Mouse (Mus musculus): ENCODE results near the gene Ttyh3.
"Not testable (repeated sequence)": the region's sequence is repeated elsewhere in the genome, so short reads cannot be mapped to it uniquely, and the experiment has no call there.

Gene Ttyh3

DNA sequence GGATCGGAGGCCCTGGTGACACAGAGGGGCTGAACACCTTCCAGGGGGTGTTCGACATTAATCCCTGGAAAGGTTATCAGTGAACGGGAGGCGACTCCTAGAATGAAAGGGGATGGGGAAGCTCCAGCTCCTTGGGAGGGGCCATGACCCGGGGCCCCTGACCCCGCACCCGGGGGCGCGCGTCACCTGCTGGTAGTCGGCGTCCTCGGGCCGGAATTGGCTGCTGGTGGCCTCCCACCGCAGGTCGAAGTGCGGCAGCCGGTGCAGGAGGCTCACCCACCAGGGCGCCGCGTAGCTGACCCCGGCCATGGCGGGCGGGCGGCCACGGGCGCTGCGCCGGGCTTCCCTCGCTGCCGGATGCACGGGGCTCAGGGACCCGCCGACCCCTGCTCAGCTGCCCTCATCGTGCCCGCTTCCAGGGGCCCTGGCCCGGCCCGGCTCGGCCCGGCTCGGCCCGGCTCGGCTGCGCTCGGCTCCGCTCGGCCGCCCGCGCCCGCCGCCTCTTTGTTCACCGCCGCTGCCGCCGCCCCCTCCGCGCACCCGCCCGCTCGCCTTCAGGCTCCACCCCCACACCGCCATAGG, at the start of gene Ttyh3:
Gene Ttyh3, minus strand, starts transcription at position 513 of the 582 bp plus-strand sequence.
- peak; percentile 62 for DNase-seq (ENCODE audit: low spot score)

GRCm38 (mm10) chr5:140695987-140696386, 47.2 kb upstream of the Ttyh3 start:
- no peak for DNase-seq (ENCODE audit: low spot score)

- DNase-seq (ENCODE audit: low spot score), result no peak
These were observed 39.6 kb upstream of the Ttyh3 start for GRCm38 (mm10) chr5:140688434-140688833.

DNA sequence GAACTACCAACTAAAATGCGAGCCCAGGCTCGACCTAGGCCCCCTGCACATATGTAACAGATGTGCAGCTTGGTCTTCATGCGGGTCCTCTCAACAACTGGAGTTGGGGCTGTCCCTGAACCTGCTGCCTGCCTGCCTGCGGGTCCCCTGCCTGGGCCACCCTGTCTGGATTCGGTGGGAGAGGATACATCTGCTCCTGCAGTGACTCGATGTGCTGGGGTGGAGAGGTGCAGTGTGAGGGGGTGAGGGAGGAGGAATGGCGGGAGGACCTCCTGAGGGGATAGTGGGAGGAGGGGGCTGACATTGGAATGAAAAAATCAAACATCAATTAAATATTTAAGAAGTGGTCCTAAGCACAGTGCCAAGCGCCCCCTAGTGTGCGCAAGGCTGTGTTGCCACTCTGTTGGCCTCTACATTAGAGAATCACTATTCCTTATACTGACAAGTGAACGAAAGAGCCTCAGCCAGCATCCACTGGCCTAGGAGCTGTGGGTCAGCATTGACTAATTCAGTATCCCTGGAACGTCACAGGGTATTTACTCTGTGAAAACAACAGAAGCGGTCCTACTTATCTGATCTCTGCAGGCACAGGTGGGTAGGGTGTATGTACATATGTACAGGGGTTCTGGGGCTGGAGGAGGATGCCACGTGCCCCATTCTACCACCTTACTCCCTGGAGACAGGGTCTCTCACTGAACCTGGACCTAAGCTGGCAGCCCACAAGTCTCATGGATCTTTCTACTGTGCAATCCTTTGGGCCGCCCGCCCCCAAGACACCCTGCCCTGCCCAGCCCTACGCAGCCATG, 35.7 kb upstream of the Ttyh3 start:
- peak; percentile 70 for DNase-seq (ENCODE audit: low spot score)

DNA sequence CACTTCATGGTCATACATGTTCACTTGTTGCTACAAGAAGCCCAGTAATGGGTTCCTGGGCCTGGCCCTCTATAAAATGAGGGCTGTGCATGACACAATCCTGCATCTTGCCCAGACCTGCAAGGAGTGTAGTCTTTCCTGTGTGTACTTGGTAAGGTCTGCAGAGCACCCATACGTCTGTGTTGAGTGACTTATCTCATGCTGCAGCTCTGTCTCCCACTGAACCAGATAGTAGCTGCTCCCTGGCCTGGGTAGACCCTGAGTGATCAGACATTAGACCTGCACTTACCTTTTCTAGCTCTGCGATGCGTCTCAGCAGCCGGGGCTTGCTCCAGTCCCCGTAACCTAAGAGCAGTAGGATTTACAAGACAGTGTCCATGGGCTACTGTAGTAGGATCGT, 33.3 kb upstream of the Ttyh3 start:
- no peak for DNase-seq (ENCODE audit: low spot score)

DNA sequence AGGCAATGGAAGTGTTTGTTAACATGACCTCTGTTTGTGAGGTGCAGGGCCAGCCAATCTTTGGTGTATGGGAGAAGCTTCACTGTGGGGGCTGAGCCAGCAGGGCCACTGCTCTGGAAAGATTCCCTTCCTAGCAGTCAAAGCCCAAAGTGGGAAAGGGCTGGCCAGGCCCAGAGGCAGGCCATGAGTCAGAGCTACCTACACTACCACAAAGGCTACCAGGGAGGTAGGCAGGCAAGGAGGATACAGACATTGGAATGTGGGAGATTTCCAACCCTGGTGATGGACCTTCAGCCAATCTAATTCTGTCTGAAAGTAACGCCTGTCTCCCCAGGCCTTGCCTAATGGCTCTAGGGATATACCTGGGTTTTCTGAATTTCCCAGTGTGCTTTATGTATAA, 32.1 kb upstream of the Ttyh3 start:
- no peak for DNase-seq (ENCODE audit: low spot score)

- DNase-seq (ENCODE audit: low spot score), result no peak
These were observed 31.2 kb upstream of the Ttyh3 start for GRCm38 (mm10) chr5:140680051-140680450.

DNA sequence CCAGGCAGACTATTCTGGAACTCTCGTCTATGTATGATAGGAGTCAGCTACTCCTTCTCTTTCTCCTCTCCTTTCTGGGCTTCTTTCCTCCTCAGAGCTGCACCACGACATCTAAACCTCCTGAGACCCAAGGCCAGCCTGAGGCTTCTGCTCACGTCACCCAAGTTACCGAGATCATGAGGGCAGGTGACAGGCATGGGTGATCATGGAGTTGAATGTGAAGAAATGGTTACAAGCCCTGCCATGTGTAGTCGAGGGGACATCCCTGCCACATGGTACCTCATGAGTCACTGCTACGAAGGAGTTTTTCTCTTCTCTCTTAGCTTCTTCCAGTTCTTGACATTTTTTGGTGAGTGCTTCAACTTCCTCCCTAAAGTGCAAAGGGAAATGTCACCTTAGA, 28.3 kb upstream of the Ttyh3 start:
- no peak for DNase-seq (ENCODE audit: low spot score)

DNA sequence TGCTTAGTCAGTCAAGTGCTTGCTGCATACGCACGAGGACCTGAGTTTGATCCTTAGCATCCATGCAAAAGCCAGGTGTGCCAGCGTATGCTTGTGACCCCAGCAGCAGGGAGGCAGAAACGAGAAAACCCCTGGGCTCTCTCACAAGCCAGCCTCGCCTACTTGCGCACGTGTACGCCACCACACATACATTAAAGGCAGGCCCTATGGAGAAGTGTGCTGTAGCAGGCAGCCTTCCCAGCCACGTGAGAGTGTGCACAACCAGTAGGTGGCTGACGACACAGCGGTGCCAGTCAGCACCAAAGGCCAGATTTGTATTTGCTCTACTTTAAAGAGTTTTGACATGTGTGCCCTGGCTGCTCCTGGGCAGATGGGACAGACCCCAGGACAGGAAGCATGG, 26.8 kb upstream of the Ttyh3 start:
- DNase-seq (ENCODE audit: low spot score), result no peak

- DNase-seq (ENCODE audit: low spot score), result no peak
These were observed 26.2 kb upstream of the Ttyh3 start for GRCm38 (mm10) chr5:140675079-140675478.

GRCm38 (mm10) chr5:140674036-140674435, 25.2 kb upstream of the Ttyh3 start:
- no peak for DNase-seq (ENCODE audit: low spot score)

- DNase-seq (ENCODE audit: low spot score), result not testable (repeated sequence)
These were observed 23.8 kb upstream of the Ttyh3 start for GRCm38 (mm10) chr5:140672603-140673002.

GRCm38 (mm10) chr5:140672115-140672514, 23.3 kb upstream of the Ttyh3 start:
- DNase-seq (ENCODE audit: low spot score), result no peak

DNA sequence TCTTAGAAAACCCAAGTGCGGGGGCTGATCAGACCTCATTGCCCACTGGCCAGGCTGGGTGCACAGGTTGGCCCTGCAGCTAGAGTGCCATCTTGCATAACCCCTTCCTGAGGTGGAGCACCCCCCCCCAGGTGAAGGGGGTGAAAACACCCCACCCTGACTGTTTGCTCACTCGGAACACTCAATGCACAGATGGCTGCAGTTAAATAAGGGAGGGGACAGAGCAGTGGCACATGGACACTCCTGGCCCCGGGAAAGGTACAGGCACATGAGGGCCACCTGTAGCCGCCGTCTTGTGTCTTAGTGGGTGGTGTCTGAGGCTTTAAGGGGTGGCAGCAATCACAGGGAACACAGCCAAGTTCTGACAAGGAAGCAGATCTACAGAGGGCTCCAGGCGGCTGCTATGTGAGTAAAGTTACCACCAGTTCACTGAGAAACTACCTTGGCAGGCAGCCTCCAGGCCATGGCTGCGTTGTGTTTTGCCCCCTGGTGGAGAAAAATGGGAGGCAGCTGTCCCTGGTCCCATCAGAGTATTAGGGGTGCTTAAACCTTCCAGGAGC, 14.9 kb upstream of the Ttyh3 start:
- DNase-seq (ENCODE audit: low spot score), result peak; percentile 55

DNA sequence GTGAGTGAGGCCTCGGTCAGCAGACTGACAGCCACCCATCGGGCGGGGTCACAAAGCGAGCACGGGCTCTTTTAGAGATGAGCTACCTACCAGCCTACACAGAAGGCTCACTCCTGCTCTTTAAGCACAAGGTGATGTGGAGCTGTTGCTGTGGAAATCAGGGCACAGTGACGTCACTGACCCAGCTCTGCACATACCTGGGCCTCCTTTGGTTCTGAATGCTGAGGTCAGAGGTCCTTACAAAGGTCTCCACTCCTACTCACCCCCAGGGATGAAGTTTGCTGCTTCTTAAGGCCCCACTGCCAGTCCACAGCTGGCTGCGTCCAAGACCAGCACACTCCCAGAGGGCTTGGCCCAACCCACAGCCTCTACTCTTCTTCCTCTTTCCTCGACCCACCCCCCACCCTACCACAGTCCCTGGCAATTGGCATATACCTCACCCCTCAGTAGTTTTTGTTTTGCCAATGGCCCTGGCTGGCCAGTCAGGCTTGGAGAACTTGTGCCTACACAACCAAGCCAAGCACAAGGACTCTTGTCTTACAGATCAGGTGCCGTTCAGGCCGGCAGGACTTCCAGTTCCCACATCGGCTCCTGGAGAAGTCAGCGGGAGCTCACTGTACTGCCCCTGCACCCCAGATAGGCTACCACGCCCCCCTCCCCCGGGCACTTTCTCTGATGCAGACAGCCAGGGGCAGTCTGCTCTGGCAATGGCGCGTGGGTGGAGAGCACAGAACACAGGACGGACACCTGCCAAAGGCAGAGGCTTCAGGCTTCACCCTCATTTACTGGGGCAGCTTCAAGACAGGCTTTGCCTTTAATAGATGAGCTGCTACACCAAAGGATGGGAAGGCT, 14.1 kb upstream of the Ttyh3 start:
- DNase-seq (ENCODE audit: low spot score), result no peak

DNA sequence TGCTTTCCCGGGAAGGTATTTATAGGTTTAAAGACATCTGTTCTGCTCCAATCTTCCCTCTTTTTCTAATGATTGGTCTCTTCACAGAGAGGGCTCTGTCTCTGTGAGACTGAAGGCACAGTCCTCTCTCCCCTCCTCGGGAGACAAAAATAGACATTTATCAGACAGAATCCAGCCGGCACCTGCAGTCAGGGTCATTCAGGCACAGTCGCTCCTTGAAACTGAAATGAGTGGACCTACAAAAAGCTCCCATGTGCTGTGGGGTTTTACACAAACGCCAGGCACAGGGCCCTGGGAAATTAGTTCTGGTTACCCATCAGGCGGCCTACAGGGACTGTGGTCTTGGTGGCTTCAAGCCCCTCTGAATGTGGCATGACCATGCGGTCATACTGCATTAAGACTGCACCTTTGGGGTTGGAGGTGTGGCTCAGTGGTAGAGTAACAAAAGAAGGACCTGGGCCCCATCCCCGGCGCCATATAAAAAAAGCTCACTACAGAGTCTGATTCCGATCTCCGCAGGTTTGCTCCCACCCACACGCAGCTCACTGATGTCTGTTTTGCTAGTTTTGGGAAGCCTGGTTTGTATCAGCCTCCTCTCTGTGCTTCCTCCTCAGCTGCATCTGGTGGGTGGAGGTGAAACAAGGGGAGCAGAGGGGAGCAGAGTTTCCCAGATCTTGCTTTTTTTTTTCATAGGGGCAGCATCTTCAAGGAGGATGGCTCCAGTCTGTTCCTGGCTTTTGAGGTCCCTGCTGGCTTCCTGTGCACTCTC, 13.2 kb upstream of the Ttyh3 start:
- no peak for DNase-seq (ENCODE audit: low spot score)

GRCm38 (mm10) chr5:140661427-140661826, 12.6 kb upstream of the Ttyh3 start:
- no peak for DNase-seq (ENCODE audit: low spot score)

GRCm38 (mm10) chr5:140660398-140660797, 11.6 kb upstream of the Ttyh3 start:
- DNase-seq (ENCODE audit: low spot score), result no peak

DNA sequence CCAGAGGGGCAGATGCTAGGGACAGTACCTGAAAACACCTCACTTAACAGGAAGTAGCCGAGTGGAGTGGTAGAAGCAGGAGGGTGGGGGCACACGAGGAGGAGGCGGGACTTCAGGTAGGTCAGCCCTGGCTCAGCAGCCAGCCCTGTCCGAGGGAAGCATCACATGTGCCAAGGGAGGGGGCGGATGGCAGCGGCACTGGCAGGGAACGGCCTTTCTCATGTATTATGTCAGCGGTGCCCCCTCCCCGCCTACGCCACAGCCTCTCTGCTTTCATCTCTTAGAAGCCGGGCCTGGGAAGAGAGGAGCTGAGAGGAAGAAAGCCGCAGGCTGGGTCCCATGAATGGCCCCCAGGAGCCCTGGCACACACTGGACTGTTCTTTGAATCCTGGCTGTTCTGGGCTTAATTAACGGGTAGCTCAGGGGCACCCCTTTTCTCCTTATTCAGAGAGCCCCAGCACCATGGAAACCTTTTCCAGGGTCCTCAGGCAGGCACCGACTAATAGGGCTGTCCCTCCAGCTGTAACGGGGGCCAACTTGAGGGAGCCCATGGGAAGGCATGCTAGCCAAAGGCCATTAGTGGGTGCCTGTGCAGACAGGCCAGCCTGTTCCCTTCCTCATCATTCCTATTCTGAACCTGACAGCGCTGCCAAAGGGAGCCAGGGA, 10.9 kb upstream of the Ttyh3 start:
- DNase-seq (ENCODE audit: low spot score), result no peak

DNA sequence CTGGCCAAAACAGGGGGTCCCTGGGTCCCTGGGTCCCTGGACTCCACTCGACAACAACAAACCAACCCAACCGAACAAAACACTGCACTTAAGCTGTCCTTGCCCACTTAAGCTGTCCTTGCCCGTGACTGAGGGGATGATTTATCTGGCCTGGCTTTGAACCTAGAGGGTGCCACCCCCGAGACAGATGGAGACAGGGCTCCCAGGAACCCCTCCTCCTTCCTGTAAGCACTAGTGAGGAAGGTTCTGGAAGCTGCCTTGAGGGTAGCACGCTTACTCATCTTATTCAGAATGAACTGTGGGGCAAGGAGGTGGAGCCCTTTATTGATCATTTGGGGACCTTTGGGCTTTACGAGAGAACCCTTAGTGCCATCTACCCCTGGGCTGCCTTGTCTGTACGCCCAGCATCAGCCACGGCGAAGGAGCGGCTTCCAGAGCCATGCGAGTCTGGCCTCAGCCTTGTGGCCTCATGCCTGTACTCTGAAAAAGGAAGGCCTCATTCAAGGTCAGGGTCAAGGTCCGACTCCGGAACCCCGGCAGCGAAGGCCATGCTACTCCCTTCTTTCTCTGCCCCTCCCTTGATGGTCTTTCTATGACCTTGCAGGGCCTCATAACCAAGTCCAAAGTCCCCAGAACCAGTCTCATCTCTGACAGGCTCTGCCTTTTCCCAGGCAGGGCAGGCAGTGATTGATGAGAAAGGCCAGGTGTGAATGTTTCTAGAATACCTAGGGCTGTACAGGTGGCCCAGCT, 5.4 kb upstream of the Ttyh3 start:
- no peak for DNase-seq (ENCODE audit: low spot score)
